Mouse (Mus musculus): ENCODE measurements around the gene Tor2a.

- TF ChIP-seq CTCF (IDR thresholded peaks at IDR 0.05; ENCODE audit: borderline replicate concordance, insufficient read depth, low read depth, low read length) = no peak
- no peak for TF ChIP-seq POLR2A (IDR thresholded peaks at IDR 0.05; ENCODE audit: borderline replicate concordance, insufficient read depth, low read length)
These were observed 35.0 kb upstream of the Tor2a start for GRCm38 (mm10) chr2:32722046-32722445.

All from cerebellum, adult 2 months (tissue).